Mouse (Mus musculus) MEL (cell line): ENCODE measurements around the gene Maff. TPM values are rescaled to one million over a fixed set of nuclear protein-coding genes. Genes with fewer than 3 reads are reported as not detected.

Experiments
- DNase-seq: peaks from one replicate; pipeline ENCODE4 v3.0.0; 2011; ENCODE audit warnings: low read depth, low spot score
- H3K27ac ChIP-seq: 2 replicates; pipeline ENCODE4 v1.5.1; 2012; ENCODE audit warnings: low read depth, mild to moderate bottlenecking, control low read depth, low read length, moderate library complexity; ENCODE audit not compliant: control insufficient read depth
- H3K27me3 ChIP-seq, 2 experiments: fragments of 150-350 bp in 1 of 2; sonication (generic) in 1 of 2; 2 replicates each; pipeline ENCODE4 v1.6.1; 2012; ENCODE audit warnings: low read length in 2 of 2, mild to moderate bottlenecking in 2 of 2, improper control_type of control experiment in 1 of 2, moderate library complexity in 1 of 2; ENCODE audit not compliant: insufficient read depth in 2 of 2, control insufficient read depth in 1 of 2
- H3K36me3 ChIP-seq, 2 experiments: 2 replicates each; pipeline ENCODE4 v1.6.1; 2012 to 2014; ENCODE audit warnings: low read length in 2 of 2, improper control_type of control experiment in 1 of 2, inconsistent platforms in 1 of 2, mild to moderate bottlenecking in 1 of 2; ENCODE audit not compliant: insufficient read depth in 2 of 2, control insufficient read depth in 1 of 2
- H3K4me1 ChIP-seq, 2 experiments: fragments of 150-350 bp in 1 of 2; sonication (generic) in 1 of 2; 2 replicates each; pipeline ENCODE4 v1.6.1; 2012; ENCODE audit warnings: low read length in 2 of 2, improper control_type of control experiment in 1 of 2, mild to moderate bottlenecking in 1 of 2; ENCODE audit not compliant: insufficient read depth in 2 of 2, control insufficient read depth in 1 of 2
- H3K4me3 ChIP-seq, 2 experiments: fragments of 150-350 bp in 1 of 2; sonication (generic) in 1 of 2; 2 replicates each; pipeline ENCODE4 v1.5.1; 2012; ENCODE audit warnings: low read depth in 2 of 2, low read length in 2 of 2, mild to moderate bottlenecking in 2 of 2, moderate library complexity in 2 of 2, control low read depth in 1 of 2, improper control_type of control experiment in 1 of 2; ENCODE audit not compliant: control insufficient read depth in 1 of 2, insufficient read depth in 1 of 2
- H3K79me2 ChIP-seq: 2 replicates; pipeline ENCODE4 v1.6.1; 2012; ENCODE audit warnings: mild to moderate bottlenecking, low read length, moderate library complexity; ENCODE audit not compliant: control insufficient read depth, poor library complexity, insufficient read depth
- H3K9ac ChIP-seq: 2 replicates; pipeline ENCODE4 v1.6.1; 2012; ENCODE audit warnings: low read depth, mild to moderate bottlenecking, control low read depth, low read length, moderate library complexity; ENCODE audit not compliant: control insufficient read depth, poor library complexity, severe bottlenecking
- H3K9me3 ChIP-seq: fragments of 150-350 bp; sonication (generic); replicated peaks from 2 replicates; pipeline ENCODE4 v1.6.1; 2012; ENCODE audit warnings: mild to moderate bottlenecking, low read length, improper control_type of control experiment, moderate library complexity; ENCODE audit not compliant: insufficient read depth
- CHD2 ChIP-seq: IDR thresholded peaks from 2 replicates; pipeline ENCODE4 v1.6.1; 2011; ENCODE audit warnings: low read length, improper control_type of control experiment
- CTCF ChIP-seq, 3 experiments: IDR thresholded peaks in 2 of 3; conservative IDR thresholded peaks in 1 of 3; 2 replicates each; pipeline ENCODE4 v1.5.1; 2011 to 2012; ENCODE audit warnings: low read length in 3 of 3, low read depth in 2 of 3, mild to moderate bottlenecking in 2 of 3, improper control_type of control experiment in 1 of 3, inconsistent platforms in 1 of 3, mixed read lengths in 1 of 3, moderate library complexity in 1 of 3; ENCODE audit not compliant: control insufficient read depth in 1 of 3, insufficient read depth in 1 of 3, poor library complexity in 1 of 3, severe bottlenecking in 1 of 3
- E2F4 ChIP-seq: IDR thresholded peaks from 2 replicates; pipeline ENCODE4 v1.6.1; 2011; ENCODE audit warnings: low read depth, low read length, improper control_type of control experiment, borderline replicate concordance
- ETS1 ChIP-seq: IDR thresholded peaks from 2 replicates; pipeline ENCODE4 v1.6.1; 2012; ENCODE audit warnings: low read depth, mild to moderate bottlenecking, inconsistent platforms, low read length, improper control_type of control experiment, moderate library complexity
- GATA1 ChIP-seq: IDR thresholded peaks from 2 replicates; pipeline ENCODE4 v1.6.1; 2011; ENCODE audit warnings: low read depth, low read length, improper control_type of control experiment
- HCFC1 ChIP-seq: IDR thresholded peaks from 2 replicates; pipeline ENCODE4 v1.6.1; 2012; ENCODE audit warnings: low read depth, mild to moderate bottlenecking, inconsistent platforms, low read length, improper control_type of control experiment, moderate library complexity
- JUND ChIP-seq: IDR thresholded peaks from 2 replicates; pipeline ENCODE4 v1.6.1; 2011; ENCODE audit warnings: low read depth, mild to moderate bottlenecking, improper control_type of control experiment, low read length
- MAFK ChIP-seq: IDR thresholded peaks from 2 replicates; pipeline ENCODE4 v1.6.1; 2011; ENCODE audit warnings: low read depth, mild to moderate bottlenecking, low read length, improper control_type of control experiment, borderline replicate concordance
- MXI1 ChIP-seq: IDR thresholded peaks from 2 replicates; pipeline ENCODE4 v1.6.1; 2011; ENCODE audit warnings: mild to moderate bottlenecking, low read depth, low read length, improper control_type of control experiment
- MYB ChIP-seq: IDR thresholded peaks from 2 replicates; pipeline ENCODE4 v1.6.1; 2011; ENCODE audit warnings: mild to moderate bottlenecking, low read depth, low read length, improper control_type of control experiment
- MYC ChIP-seq: IDR thresholded peaks from 2 replicates; pipeline ENCODE4 v1.6.1; 2011; ENCODE audit warnings: low read depth, mild to moderate bottlenecking, low read length, improper control_type of control experiment, moderate library complexity
- NELFE ChIP-seq: IDR thresholded peaks from 2 replicates; pipeline ENCODE4 v1.6.1; 2011; ENCODE audit warnings: low read depth, low read length, improper control_type of control experiment
- POLR2AphosphoS2 ChIP-seq: IDR thresholded peaks from 2 replicates; pipeline ENCODE4 v1.6.1; 2011; ENCODE audit warnings: low read length, improper control_type of control experiment
- POLR2AphosphoS5 ChIP-seq: IDR thresholded peaks from 2 replicates; pipeline ENCODE4 v1.6.1; 2012; ENCODE audit warnings: low read depth, borderline replicate concordance, mild to moderate bottlenecking, inconsistent platforms, low read length, moderate library complexity, mixed read lengths
- RCOR1 ChIP-seq: IDR thresholded peaks from 2 replicates; pipeline ENCODE4 v1.6.1; 2012; ENCODE audit warnings: low read depth, mild to moderate bottlenecking, inconsistent platforms, low read length, improper control_type of control experiment
- SIN3A ChIP-seq: IDR thresholded peaks from 2 replicates; pipeline ENCODE4 v1.6.1; 2012; ENCODE audit warnings: low read length, improper control_type of control experiment, inconsistent platforms
- SMC3 ChIP-seq: IDR thresholded peaks from 2 replicates; pipeline ENCODE4 v1.6.1; 2011; ENCODE audit warnings: low read depth, low read length, improper control_type of control experiment
- TAL1 ChIP-seq: IDR thresholded peaks from 2 replicates; pipeline ENCODE4 v1.6.1; 2012; ENCODE audit warnings: mild to moderate bottlenecking, inconsistent platforms, low read length, moderate library complexity, mixed read lengths
- TCF12 ChIP-seq: IDR thresholded peaks from 2 replicates; pipeline ENCODE4 v1.6.1; 2014; ENCODE audit warnings: low read depth, mild to moderate bottlenecking, inconsistent platforms, low read length, improper control_type of control experiment, moderate library complexity
- UBTF ChIP-seq: IDR thresholded peaks from 2 replicates; pipeline ENCODE4 v1.6.1; 2012; ENCODE audit warnings: low read depth, mild to moderate bottlenecking, inconsistent platforms, low read length, improper control_type of control experiment, moderate library complexity, borderline replicate concordance; ENCODE audit not compliant: insufficient read depth
- USF1 ChIP-seq: IDR thresholded peaks from 2 replicates; pipeline ENCODE4 v1.6.1; 2014; ENCODE audit warnings: low read depth, mild to moderate bottlenecking, inconsistent platforms, low read length, improper control_type of control experiment, moderate library complexity
- ZKSCAN1 ChIP-seq: IDR thresholded peaks from 2 replicates; pipeline ENCODE4 v1.6.1; 2012; ENCODE audit warnings: low read depth, mild to moderate bottlenecking, inconsistent platforms, low read length, improper control_type of control experiment, moderate library complexity
- polyA plus RNA-seq, 2 experiments: library from polyadenylated mRNA; stranded (reverse) in 1 of 2; unstranded in 1 of 2; fragments of >175 nt in 1 of 2; fragments of >200 nt in 1 of 2; gene quantifications; 2 replicates each; pipeline versions ENCODE4 v1.2.1 to v1.2.4; 2012; ENCODE audit warnings: low replicate concordance in 2 of 2, low read depth in 1 of 2; ENCODE audit not compliant: insufficient read length in 2 of 2, insufficient read depth in 1 of 2, missing spikeins in 1 of 2
- total RNA-seq: library from RNA; depleted of rRNA; stranded (reverse); fragments of 300-350 nt; gene quantifications from 2 replicates; pipeline ENCODE4 v1.2.3, GENCODE M21; 2012

Gene Maff
- total and polyA plus RNA-seq, 3 experiments: 3.3 to 5.8 TPM; not detected in 1

DNA sequence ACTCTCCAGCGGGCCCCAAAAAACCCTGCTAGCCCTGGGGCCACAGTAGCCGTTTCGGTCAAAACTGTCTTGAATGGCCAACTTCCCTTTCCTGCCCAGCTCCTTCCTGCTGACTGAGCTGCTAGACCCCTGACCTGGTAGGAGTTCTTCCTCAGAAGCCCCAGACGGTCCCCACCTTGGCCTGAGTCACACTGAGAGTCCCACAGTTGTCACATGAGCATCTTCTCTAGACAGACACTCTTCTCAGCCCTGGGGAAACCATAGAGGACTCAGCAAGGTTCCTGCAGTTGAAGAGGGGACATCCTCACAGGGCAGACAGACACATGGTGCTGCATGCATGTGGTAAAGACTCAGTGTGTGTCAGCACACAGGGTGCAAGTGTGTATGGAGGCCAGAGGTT, 8.2 kb downstream of the Maff start:
- no peak overlapping the region for H3K27ac ChIP-seq
- DNase-seq: no peak
- no peaks in the 10 kb centered on the region for H3K79me2 ChIP-seq
- H3K9me3 ChIP-seq: no peaks in the 10 kb centered on the region
- H3K4me3 ChIP-seq: no peak overlapping the region
- no peak overlapping the region for H3K9ac ChIP-seq
- no peaks in the 10 kb centered on the region for H3K36me3 ChIP-seq
- peaks cover 0 to 3% of the 10 kb centered on the region in 2 experiments; a peak in 1 of 4 replicates for H3K4me1 ChIP-seq
- TF ChIP-seq NELFE (no peak), USF1 (no peak), SIN3A (no peak), HCFC1 (no peak)
- no peaks in the 10 kb centered on the region for H3K27me3 ChIP-seq

DNA sequence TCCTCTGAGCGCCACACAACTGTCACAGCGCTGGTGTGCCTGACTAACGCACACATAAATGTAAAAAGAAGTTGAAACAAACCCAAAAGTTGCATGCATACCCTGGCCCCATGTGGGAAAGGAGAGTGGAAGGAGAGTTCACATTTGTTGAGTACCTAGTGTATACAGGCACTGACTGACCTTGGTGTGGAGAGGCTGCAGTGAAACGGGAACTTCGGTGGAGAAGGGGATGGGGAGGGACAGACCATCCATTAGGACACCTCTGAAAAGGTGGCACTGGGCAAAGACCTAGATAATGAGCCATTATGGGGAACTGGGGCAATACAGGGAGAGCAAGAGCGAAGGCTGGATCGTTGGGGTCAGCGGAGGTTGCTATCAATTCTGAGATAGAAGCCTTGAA, 10.1 kb downstream of the Maff start:
- DNase-seq: no peak
- Histone ChIP-seq H3K36me3 (no peaks in the 10 kb centered on the region), H3K4me1 (peaks cover 0 to 3% of the 10 kb centered on the region in 2 experiments; a peak in 1 of 4 replicates), H3K9me3 (no peaks in the 10 kb centered on the region), H3K4me3 (peak overlapping the region; percentile 48 to 60; a peak in 1 of 4 replicates), H3K27ac (no peak overlapping the region), H3K79me2 (no peaks in the 10 kb centered on the region), H3K27me3 (no peaks in the 10 kb centered on the region), H3K9ac (peak overlapping the region; percentile 58)
- TF ChIP-seq RCOR1 (no peak), GATA1 (no peak), CTCF (IDR thresholded peaks at IDR 0.05 in 2 of 3, conservative IDR thresholded peaks at IDR 0.05 in 1 of 3; ENCODE audit: control insufficient read depth in 1 of 3, insufficient read depth in 1 of 3, low read depth in 2 of 3, low read length in 3 of 3, poor library complexity in 1 of 3, severe bottlenecking in 1 of 3) (no peak), E2F4 (no peak), SIN3A (no peak), TAL1 (no peak), POLR2AphosphoS5 (no peak), MAFK (no peak), TCF12 (no peak), USF1 (no peak), MYC (no peak), ETS1 (no peak), SMC3 (no peak), MYB (no peak), JUND (no peak), UBTF (no peak), CHD2 (no peak), POLR2AphosphoS2 (no peak), ZKSCAN1 (no peak), MXI1 (no peak)
